28 mouse cellular contexts compared by ENCODE assay signal in the genomic region with DNA sequence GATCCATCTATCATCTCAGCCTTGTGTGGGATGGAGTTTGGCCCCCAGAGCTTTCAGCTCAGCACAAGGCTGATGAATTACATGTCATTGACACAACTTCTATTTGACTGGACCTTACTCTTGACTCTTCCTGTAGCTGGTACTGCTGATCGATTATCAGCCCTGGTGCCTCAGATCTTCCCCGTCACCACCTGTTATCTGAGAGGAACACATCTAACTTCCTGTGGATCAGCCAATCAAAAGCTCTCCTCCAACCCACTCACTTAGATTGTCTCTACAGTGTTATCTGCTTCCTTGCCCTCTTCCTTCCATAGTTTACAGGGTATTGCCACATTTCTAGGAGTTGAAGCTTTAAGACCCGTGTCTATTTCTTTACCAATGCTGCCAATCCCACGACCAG. TPM values are rescaled to one million over a fixed set of nuclear protein-coding genes. Genes with fewer than 3 reads are reported as not detected.
DNase-seq lines count a peak whose midpoint lies in the region; ATAC-seq and TF ChIP-seq lines count a peak whose summit lies in the region.
"Had no signal": no experiment of that assay in that cellular context is flagged by ENCODE, and none has a peak within 500 bp of the region (broad histone marks: within the 10 kb centered on the region; RNA-seq: fewer than 3 reads in every experiment).

No protein-coding gene starts in this region.

- TF ChIP-seq RAD21 in MEL (IDR thresholded peaks at IDR 0.05; ENCODE audit: low read depth, low read length), result no peak

- H3K9me3 ChIP-seq in MEL (replicated peaks; ENCODE audit: insufficient read depth, low read length), result no peaks in the 10 kb centered on the region
- no peaks in the 10 kb centered on the region for H3K9me3 ChIP-seq in liver, embryonic 14.5 days (ENCODE audit: control insufficient read depth, low read length)
- H3K9me3 ChIP-seq: embryonic facial prominence, embryonic 15.5 days; forebrain, embryonic 15.5 days; heart, embryonic 12.5 days; hindbrain, embryonic 15.5 days had no signal

- ATAC-seq in liver, embryonic 14.5 days (ENCODE audit: insufficient read depth), result peak; percentile 24; the same call in 1 of the 2 replicates
- ATAC-seq: Patski had no signal

- no peak; a peak in 1 of 6 replicates for TF ChIP-seq CTCF in MEL (IDR thresholded peaks at IDR 0.05 in 2 of 3, conservative IDR thresholded peaks at IDR 0.05 in 1 of 3; ENCODE audit: control insufficient read depth in 1 of 3, insufficient read depth in 1 of 3, low read depth in 2 of 3, low read length in 3 of 3, poor library complexity in 1 of 3, severe bottlenecking in 1 of 3)
- no peak for TF ChIP-seq CTCF in liver, embryonic 14.5 days (IDR thresholded peaks at IDR 0.05; ENCODE audit: low read depth)

- TF ChIP-seq EP300 in MEL (IDR thresholded peaks at IDR 0.05; ENCODE audit: low read depth in 1 of 2, low read length in 2 of 2), result 0 out of 4 replicates have a peak, but pooled peaks of 1 of the 2 experiments have one; percentile 17
- TF ChIP-seq EP300 in liver, embryonic 14.5 days (IDR thresholded peaks at IDR 0.05; ENCODE audit: low read depth), result no peak

- no peaks in the 10 kb centered on the region for H3K36me3 ChIP-seq in MEL (ENCODE audit: control insufficient read depth in 1 of 2, insufficient read depth in 2 of 2, low read length in 2 of 2)
- H3K36me3 ChIP-seq in liver, embryonic 14.5 days (replicated peaks; ENCODE audit: control insufficient read depth, insufficient read depth, low read depth), result no peaks in the 10 kb centered on the region
- H3K36me3 ChIP-seq: embryonic facial prominence, embryonic 15.5 days; forebrain, embryonic 15.5 days; heart, embryonic 12.5 days; hindbrain, embryonic 15.5 days had no signal

- peaks cover 0 to 2% of the 10 kb centered on the region in 2 experiments; a peak in 1 of 4 replicates for H3K27me3 ChIP-seq in MEL (ENCODE audit: control insufficient read depth in 1 of 2, insufficient read depth in 2 of 2, low read length in 2 of 2)
- H3K27me3 ChIP-seq in liver, embryonic 14.5 days (ENCODE audit: control insufficient read depth, insufficient read depth, low read length), result no peaks in the 10 kb centered on the region
- H3K27me3 ChIP-seq: embryonic facial prominence, embryonic 15.5 days; forebrain, embryonic 15.5 days; heart, embryonic 12.5 days; hindbrain, embryonic 15.5 days; Patski had no signal

- no peak overlapping the region for H3K4me2 ChIP-seq in liver, embryonic 14.5 days (ENCODE audit: low read depth)
- H3K4me2 ChIP-seq: embryonic facial prominence, embryonic 15.5 days; forebrain, embryonic 15.5 days; heart, embryonic 12.5 days; hindbrain, embryonic 15.5 days had no signal

- no peaks in the 10 kb centered on the region for H3K79me2 ChIP-seq in MEL (ENCODE audit: control insufficient read depth, insufficient read depth, low read length, poor library complexity)

- H3K4me1 ChIP-seq in MEL (ENCODE audit: control insufficient read depth in 1 of 2, insufficient read depth in 2 of 2, low read length in 2 of 2), result no peaks in the 10 kb centered on the region
- peaks cover 0 to 9% of the 10 kb centered on the region in 2 experiments; a peak in 3 of 4 replicates for H3K4me1 ChIP-seq in liver, embryonic 14.5 days (replicated peaks; ENCODE audit: control insufficient read depth in 2 of 2, insufficient read depth in 2 of 2, low read length in 1 of 2)
- H3K4me1 ChIP-seq: embryonic facial prominence, embryonic 15.5 days; forebrain, embryonic 15.5 days; hindbrain, embryonic 15.5 days had no signal

- no peak overlapping the region for H3K9ac ChIP-seq in MEL (ENCODE audit: control insufficient read depth, low read depth, low read length, poor library complexity, severe bottlenecking)
- H3K9ac ChIP-seq in liver, embryonic 14.5 days (replicated peaks), result no peak overlapping the region
- H3K9ac ChIP-seq: embryonic facial prominence, embryonic 15.5 days; forebrain, embryonic 15.5 days; heart, embryonic 12.5 days; hindbrain, embryonic 15.5 days had no signal

- intact Hi-C loops in heart, postnatal 36 days (cut with DNase I), result loop anchor here (2.0 to 5.0 kb wide), 2 partner anchors 207 to 244 kb away; no protein-coding TSS in a partner anchor

- no peak for TF ChIP-seq POLR2A in MEL (IDR thresholded peaks at IDR 0.05; ENCODE audit: control insufficient read depth in 1 of 2, insufficient read depth in 1 of 2, low read depth in 1 of 2, low read length in 2 of 2, poor library complexity in 1 of 2)

- H3K27ac ChIP-seq in MEL (ENCODE audit: control insufficient read depth, low read depth, low read length), result no peak overlapping the region
- H3K27ac ChIP-seq in liver, embryonic 14.5 days, result no peak overlapping the region
- H3K27ac ChIP-seq: embryonic facial prominence, embryonic 15.5 days; forebrain, embryonic 15.5 days; heart, adult 2 months; hindbrain, embryonic 15.5 days had no signal

- no peak overlapping the region for H3K4me3 ChIP-seq in MEL (ENCODE audit: control insufficient read depth in 1 of 2, insufficient read depth in 1 of 2, low read depth in 2 of 2, low read length in 2 of 2)
- H3K4me3 ChIP-seq in liver, embryonic 14.5 days (ENCODE audit: insufficient read depth in 1 of 2, low read depth in 2 of 2, low read length in 2 of 2), result no peak overlapping the region
- H3K4me3 ChIP-seq: embryonic facial prominence, embryonic 15.5 days; forebrain, embryonic 15.5 days; heart, adult 2 months; heart, embryonic 12.5 days; hindbrain, embryonic 15.5 days had no signal

- 4% methylated on average over 4 of the region's 4 CpGs for WGBS in liver, embryonic 14.5 days (ENCODE audit: insufficient replicate concordance)

- DNase-seq in heart, adult 11 months, result peak; percentile 28
- DNase-seq in heart, postnatal 36 days, result no peak
- DNase-seq in 416B (ENCODE audit: low read depth), result peak; percentile 72
- no peak for DNase-seq in MEL (ENCODE audit: low read depth, low spot score)
- no peak for DNase-seq in liver, embryonic 14.5 days (ENCODE audit: low read depth in 3 of 3, low spot score in 3 of 3)
- DNase-seq in kidney, postnatal 25 days, result no peak
- no peak for DNase-seq in cerebellum, postnatal 4 days (ENCODE audit: low spot score in 2 of 2)
- DNase-seq in urinary bladder, adult 18-20 months (ENCODE audit: low spot score in 2 of 2), result no peak
- DNase-seq: adrenal gland, adult 2 months; adrenal gland, postnatal 25 days; cerebellum, adult 18-20 months; cerebellum, adult 9-11 months; cerebellum, postnatal 36 days; embryo, embryonic 11 days; gastrocnemius, postnatal 10 days; heart, adult 2 months had no signal

TF ChIP-seq in MEL, 35 proteins besides CTCF, POLR2A, EP300 and RAD21:
- TF ChIP-seq GATA1 (IDR thresholded peaks at IDR 0.05; ENCODE audit: low read depth, low read length) (peak; percentile 32; the same call in 1 of the 2 replicates), USF1 (IDR thresholded peaks at IDR 0.05; ENCODE audit: low read depth, low read length) (no peak), ZC3H11A (IDR thresholded peaks at IDR 0.05; ENCODE audit: low read depth, low read length) (no peak), JUND (IDR thresholded peaks at IDR 0.05; ENCODE audit: low read depth, low read length) (no peak)
TF ChIP-seq in MEL: peak in this region for 1.

RNA-seq across cellular contexts. Expression of a gene that starts 6.9 kb away (rescaled TPM):
- under 1 TPM; 0.38 to 0.50 TPM for total RNA-seq in heart, postnatal 36 days (2021)
- total RNA-seq in MEL (2012; rRNA removed), result not detected in 2 replicates
- polyA plus RNA-seq in MEL (2012; ENCODE audit: insufficient read depth in 1 of 2, insufficient read length in 2 of 2, low read depth in 1 of 2, low replicate concordance in 2 of 2, missing spikeins in 1 of 2), result not detected
- polyA plus RNA-seq in liver, embryonic 14.5 days (2012; rRNA removed), result 0.09 and 0.12 TPM in 2 replicates
- polyA plus RNA-seq in liver, embryonic 14.5 days (2014; fragmentation: Nextera tagmentation; extraction: Ambion mirVana), result 0.22 and 0.24 TPM in 2 replicates
- polyA plus RNA-seq: embryonic facial prominence, embryonic 11.5 days; forebrain, embryonic 11.5 days; forebrain, embryonic 15.5 days; heart, embryonic 12.5 days; hindbrain, embryonic 11.5 days; hindbrain, embryonic 15.5 days; Patski had no signal

RNA-seq across cellular contexts. Expression of a gene that starts 30.8 kb away (rescaled TPM):
- not detected for total RNA-seq in heart, postnatal 36 days (2021)
- not detected in 2 replicates for total RNA-seq in MEL (2012; rRNA removed)
- not detected for polyA plus RNA-seq in MEL (2012; ENCODE audit: insufficient read depth in 1 of 2, insufficient read length in 2 of 2, low read depth in 1 of 2, low replicate concordance in 2 of 2, missing spikeins in 1 of 2)
- polyA plus RNA-seq in liver, embryonic 14.5 days (2012; rRNA removed), result not detected in 2 replicates
- not detected in 2 replicates for polyA plus RNA-seq in liver, embryonic 14.5 days (2014; fragmentation: Nextera tagmentation; extraction: Ambion mirVana)
- total RNA-seq: adrenal gland, adult 2 months; adrenal gland, postnatal 25 days; gastrocnemius, postnatal 10 days; gastrocnemius, postnatal 4 days; heart, adult 2 months; heart, postnatal 25 days had no signal
- polyA plus RNA-seq: adrenal gland, adult 2 months; embryonic facial prominence, embryonic 11.5 days; forebrain, embryonic 11.5 days; forebrain, embryonic 15.5 days; frontal cortex, adult 2 months; heart, embryonic 12.5 days; hindbrain, embryonic 11.5 days; hindbrain, embryonic 15.5 days; intestine, embryonic 14.5 days had no signal

RNA-seq across cellular contexts. Expression of a gene that starts 41.3 kb away (rescaled TPM):
- under 1 TPM; 0.19 to 0.38 TPM for total RNA-seq in heart, postnatal 36 days (2021)
- not detected in 2 replicates for total RNA-seq in MEL (2012; rRNA removed)
- under 1 TPM in 1 of 2 experiments, not detected in 1; 0.25 TPM for polyA plus RNA-seq in MEL (2012; ENCODE audit: insufficient read depth in 1 of 2, insufficient read length in 2 of 2, low read depth in 1 of 2, low replicate concordance in 2 of 2, missing spikeins in 1 of 2)
- 1.0 and 1.2 TPM in 2 replicates for polyA plus RNA-seq in liver, embryonic 14.5 days (2012; rRNA removed)
- 0.18 and 0.20 TPM in 2 replicates for polyA plus RNA-seq in liver, embryonic 14.5 days (2014; fragmentation: Nextera tagmentation; extraction: Ambion mirVana)
- polyA plus RNA-seq: embryonic facial prominence, embryonic 11.5 days; forebrain, embryonic 11.5 days; hindbrain, embryonic 11.5 days; Patski had no signal

Comparison
In these comparisons a context has a peak if more than half of its experiments do, and no peak if none do; other contexts are left out.
1. DNase-seq: peak in heart, adult 11 months (single experiment) and 416B (single experiment); none in heart, postnatal 36 days (0 of 2), MEL (single experiment), liver, embryonic 14.5 days (0 of 3), kidney, postnatal 25 days (0 of 2), cerebellum, postnatal 4 days (0 of 2) and urinary bladder, adult 18-20 months (0 of 2).